Mouse (Mus musculus) MEL (cell line): Measurements from ENCODE around the gene Sass6.

Experiments used
- EP300 ChIP-seq, 2 experiments: IDR thresholded peaks; 2 replicates each; pipeline ENCODE4 v1.6.1; 2011; ENCODE audit warnings: improper control_type of control experiment in 2 of 2, low read length in 2 of 2, low read depth in 1 of 2, mild to moderate bottlenecking in 1 of 2
- GABPA ChIP-seq: IDR thresholded peaks from 2 replicates; pipeline ENCODE4 v1.6.1; 2012; ENCODE audit warnings: low read depth, mild to moderate bottlenecking, inconsistent platforms, low read length, improper control_type of control experiment, moderate library complexity
- MAX ChIP-seq: IDR thresholded peaks from 2 replicates; pipeline ENCODE4 v1.6.1; 2011; ENCODE audit warnings: low read length, improper control_type of control experiment

- no peak for TF ChIP-seq GABPA
- TF ChIP-seq MAX, result peak; percentile 87
- peak; percentile 76 to 87 for TF ChIP-seq EP300 (IDR thresholded peaks at IDR 0.05; ENCODE audit: low read depth in 1 of 2, low read length in 2 of 2)
Observed at GRCm38 (mm10) chr3:116562408-116563094, 32.2 kb upstream of the Sass6 start, which contains the start of gene Lrrc39.
